Mouse (Mus musculus) neural tube, embryonic 11.5 days (tissue): ENCODE results near the gene Prkacb. TPM values are rescaled to one million over a fixed set of nuclear protein-coding genes. Genes with fewer than 3 reads are reported as not detected.
"Not testable (repeated sequence)": the region's sequence is repeated elsewhere in the genome, so short reads cannot be mapped to it uniquely, and the experiment has no call there.

Experiments used
- ATAC-seq: fragments of 200-750 bp; cut with Nextera tagmentation; 2 replicates; pipeline ENCODE4 v1.8.0; 2017; ENCODE audit warnings: moderate number of reproducible peaks, mild to moderate bottlenecking, moderate TSS enrichment, moderate library complexity; ENCODE audit not compliant: insufficient read depth, low FRiP score, low TSS enrichment
- DNase-seq: peaks from one replicate; pipeline ENCODE4 v3.0.0-alpha.2; 2015; ENCODE audit warnings: low spot score
- H3K27ac ChIP-seq: fragments of 300-500 bp; sonication (generic); 2 replicates; pipeline ENCODE4 v1.5.1; 2014; ENCODE audit warnings: low read depth, mild to moderate bottlenecking, low read length
- H3K27me3 ChIP-seq: fragments of 300-500 bp; sonication (generic); 2 replicates; pipeline ENCODE4 v1.6.1; 2014; ENCODE audit warnings: mild to moderate bottlenecking, low read length, mixed read lengths; ENCODE audit not compliant: control insufficient read depth, insufficient read depth
- H3K36me3 ChIP-seq: fragments of 300-500 bp; sonication (generic); 2 replicates; pipeline ENCODE4 v1.6.1; 2014; ENCODE audit warnings: mild to moderate bottlenecking, low read length, moderate library complexity, mixed read lengths; ENCODE audit not compliant: control insufficient read depth, insufficient read depth
- H3K4me1 ChIP-seq: fragments of 300-500 bp; sonication (generic); 2 replicates; pipeline ENCODE4 v1.6.1; 2014; ENCODE audit warnings: low read length, mixed read lengths; ENCODE audit not compliant: control insufficient read depth, insufficient read depth
- H3K4me2 ChIP-seq: fragments of 300-500 bp; sonication (generic); 2 replicates; pipeline ENCODE4 v1.6.1; 2014; ENCODE audit warnings: low read depth, mild to moderate bottlenecking, moderate library complexity
- H3K4me3 ChIP-seq: fragments of 300-500 bp; sonication (generic); 2 replicates; pipeline ENCODE4 v1.5.1; 2014; ENCODE audit warnings: low read depth, low read length
- H3K9ac ChIP-seq: fragments of 300-500 bp; sonication (generic); 2 replicates; pipeline ENCODE4 v1.6.1; 2014; ENCODE audit warnings: mild to moderate bottlenecking, low read length
- H3K9me3 ChIP-seq: fragments of 300-500 bp; sonication (generic); 2 replicates; pipeline ENCODE4 v1.6.1; 2016; ENCODE audit warnings: low read length; ENCODE audit not compliant: control insufficient read depth
- WGBS: fragments of 180-500 bp; shearing (Covaris S2); extraction: QIAGEN DNeasy Blood & Tissue Kit; methylation state at CpG from one replicate; pipeline ENCODE4 v1.1.7; 2014; 5-methylcytosine and 5-hydroxymethylcytosine counted together
- polyA plus RNA-seq: library from polyadenylated mRNA; unstranded; fragments of >200 nt; fragmentation: Nextera tagmentation; extraction: Ambion mirVana; gene quantifications from 2 replicates; pipeline ENCODE4 v1.2.1, GENCODE M21; 2014

Gene Prkacb
- polyA plus RNA-seq, 1 experiment from 2014 or later, result 80.6 TPM

DNA sequence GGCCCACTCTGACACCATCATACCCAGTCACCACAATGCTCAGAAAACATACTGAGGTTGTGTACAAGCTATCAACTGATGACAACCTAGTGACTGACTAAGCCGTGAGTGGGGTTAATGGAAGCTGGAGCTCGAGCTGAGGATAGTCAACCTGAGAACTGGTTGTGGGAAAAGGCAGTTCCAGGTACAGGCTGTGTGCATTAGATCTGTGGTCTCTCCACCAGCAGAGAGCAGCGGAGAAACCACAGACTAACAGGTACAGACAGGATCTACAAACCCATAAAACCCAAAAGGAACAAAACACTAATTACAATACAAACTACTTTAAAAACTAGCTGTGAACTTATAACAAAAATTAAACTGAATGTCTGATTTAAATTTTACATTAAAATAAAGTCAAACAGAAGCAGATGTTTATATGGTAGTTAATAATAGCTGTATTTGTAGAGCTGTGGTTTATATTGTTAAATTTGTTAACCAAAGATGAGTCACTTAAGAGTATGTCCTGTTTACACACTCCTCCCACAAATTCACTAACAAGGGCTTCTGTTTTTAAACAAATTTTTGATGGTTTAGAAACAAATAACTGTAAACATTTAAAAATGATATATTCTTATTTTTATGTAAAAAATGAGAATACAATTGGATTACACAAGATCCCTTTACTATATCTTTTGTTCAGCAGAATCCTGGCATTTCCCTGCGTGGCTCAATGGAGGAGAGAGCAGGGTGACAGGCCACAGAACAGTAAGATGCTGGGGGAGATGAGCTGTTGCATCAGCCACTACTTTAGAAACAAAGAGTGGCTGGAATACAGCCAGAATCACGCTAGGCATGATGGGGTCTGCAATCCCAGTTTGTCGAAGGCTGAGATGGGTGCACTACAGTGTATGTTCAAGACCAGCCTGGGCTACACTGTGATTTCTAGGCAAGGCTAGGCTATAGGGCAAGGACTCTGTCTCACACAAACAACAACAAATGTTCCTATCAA, 54.5 kb downstream of the Prkacb start:
- ATAC-seq, result no peak
- no peaks in the 10 kb centered on the region for H3K4me1 ChIP-seq
- WGBS, result 89% methylated on average over 6 of the region's 6 CpGs
- no peak overlapping the region for H3K9ac ChIP-seq
- no peak overlapping the region for H3K27ac ChIP-seq
- DNase-seq, result no peak
- no peaks in the 10 kb centered on the region for H3K36me3 ChIP-seq
- H3K27me3 ChIP-seq, result no peaks in the 10 kb centered on the region
- H3K4me3 ChIP-seq, result no peak overlapping the region
- H3K4me2 ChIP-seq, result no peak overlapping the region
- H3K9me3 ChIP-seq, result no peaks in the 10 kb centered on the region

DNA sequence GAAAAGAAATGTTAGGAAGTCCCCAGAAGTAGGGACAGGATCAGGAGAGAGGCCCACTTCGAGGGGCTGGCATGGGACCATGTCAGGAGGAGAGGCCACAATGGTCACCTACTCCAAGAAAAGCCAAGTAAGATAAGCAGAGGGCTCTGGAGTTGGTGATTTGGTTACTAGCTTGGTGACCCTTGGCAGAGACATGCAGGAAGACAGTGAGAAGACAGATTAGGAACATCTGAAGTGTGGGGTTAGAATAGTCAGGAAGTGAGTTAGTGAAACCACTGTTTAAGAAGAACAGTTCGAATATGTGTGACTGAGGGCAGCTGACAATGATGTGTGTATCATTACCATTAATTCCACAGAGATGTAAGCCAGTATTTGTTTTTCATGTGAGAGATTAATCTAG, 58.5 kb downstream of the Prkacb start:
- Histone ChIP-seq H3K4me2 (no peak overlapping the region), H3K9me3 (no peaks in the 10 kb centered on the region), H3K36me3 (peaks cover 3% of the 10 kb centered on the region; the same call in 1 of the 2 replicates), H3K27ac (no peak overlapping the region), H3K9ac (no peak overlapping the region), H3K4me3 (no peak overlapping the region), H3K4me1 (no peaks in the 10 kb centered on the region), H3K27me3 (no peaks in the 10 kb centered on the region)
- 81% methylated on average over 2 of the region's 2 CpGs for WGBS
- no peak for DNase-seq
- no peak for ATAC-seq

DNA sequence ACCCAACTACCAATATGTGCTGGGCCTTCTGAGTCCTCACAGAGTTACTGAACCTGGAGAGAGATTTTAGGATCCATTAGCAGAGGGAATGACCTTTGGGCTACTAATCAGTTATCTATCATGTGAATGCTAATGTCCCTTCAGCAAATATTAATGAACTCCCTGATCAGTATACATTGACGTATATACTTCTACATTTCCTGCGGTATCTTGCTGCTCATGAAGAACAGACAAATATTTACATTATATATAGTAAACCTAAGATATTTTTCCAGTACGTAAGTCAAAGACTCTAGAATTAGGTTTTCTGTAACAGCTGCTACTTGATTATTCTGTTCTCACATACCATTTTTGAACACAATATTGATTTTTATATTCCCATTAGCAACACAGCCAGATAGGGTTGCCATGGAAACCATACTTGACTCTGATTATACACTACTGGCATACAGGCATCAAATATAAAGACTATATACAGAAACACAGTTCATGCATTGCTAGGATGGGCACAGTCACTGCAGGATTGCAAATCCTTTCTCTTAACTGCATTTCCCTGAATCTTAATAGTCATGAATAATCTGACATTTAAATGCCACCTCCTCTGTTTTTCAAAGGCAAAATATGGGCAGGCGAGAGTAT, 71.1 kb downstream of the Prkacb start:
- no peak overlapping the region for H3K4me2 ChIP-seq
- no peaks in the 10 kb centered on the region for H3K4me1 ChIP-seq
- H3K27ac ChIP-seq, result no peak overlapping the region
- H3K9ac ChIP-seq, result no peak overlapping the region
- no peaks in the 10 kb centered on the region for H3K27me3 ChIP-seq
- WGBS, result 94% methylated on average over 4 of the region's 4 CpGs
- H3K36me3 ChIP-seq, result peaks cover 11% of the 10 kb centered on the region; the same call in 1 of the 2 replicates
- no peak overlapping the region for H3K4me3 ChIP-seq
- DNase-seq (no peak), ATAC-seq (no peak)
- no peaks in the 10 kb centered on the region for H3K9me3 ChIP-seq

GRCm38 (mm10) chr3:146741158-146741557, 71.6 kb downstream of the Prkacb start:
- Histone ChIP-seq H3K9ac (no peak overlapping the region), H3K9me3 (no peaks in the 10 kb centered on the region), H3K36me3 (peaks cover 11% of the 10 kb centered on the region; the same call in 1 of the 2 replicates), H3K4me2 (no peak overlapping the region), H3K27ac (no peak overlapping the region), H3K4me1 (no peaks in the 10 kb centered on the region), H3K27me3 (no peaks in the 10 kb centered on the region), H3K4me3 (no peak overlapping the region)
- ATAC-seq (no peak), DNase-seq (no peak)
- WGBS, result 94% methylated on average over 5 of the region's 5 CpGs

GRCm38 (mm10) chr3:146736186-146736585, 76.6 kb downstream of the Prkacb start:
- not testable (repeated sequence) for H3K36me3 ChIP-seq, H3K4me1 ChIP-seq, H3K9ac ChIP-seq, H3K9me3 ChIP-seq, H3K4me3 ChIP-seq, DNase-seq, H3K4me2 ChIP-seq, H3K27me3 ChIP-seq, ATAC-seq, H3K27ac ChIP-seq
- WGBS, result 88% methylated on average over 6 of the region's 6 CpGs

DNA sequence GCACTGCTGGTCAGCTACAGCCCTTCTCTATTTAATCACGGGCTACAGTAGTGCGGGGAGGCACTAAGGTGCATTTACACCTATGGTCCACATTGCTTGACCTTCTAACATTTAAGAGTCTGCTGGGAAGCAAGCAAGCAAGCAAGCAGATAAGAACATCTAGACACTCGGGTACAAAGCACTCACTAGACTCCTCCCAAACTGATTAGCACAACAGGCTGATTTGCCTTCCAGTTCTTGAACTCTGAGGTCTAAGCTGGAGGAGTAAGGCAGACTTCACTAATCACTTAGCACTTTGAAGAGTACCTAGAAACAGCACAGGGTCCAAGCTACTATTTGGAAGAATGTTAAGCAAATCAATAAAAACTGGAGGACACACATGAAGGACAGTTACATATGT, 77.1 kb downstream of the Prkacb start:
- DNase-seq (no peak), ATAC-seq (no peak)
- Histone ChIP-seq H3K4me1 (no peaks in the 10 kb centered on the region), H3K9ac (no peak overlapping the region), H3K27ac (no peak overlapping the region), H3K36me3 (peaks cover 6% of the 10 kb centered on the region), H3K4me2 (no peak overlapping the region), H3K27me3 (no peaks in the 10 kb centered on the region), H3K9me3 (no peaks in the 10 kb centered on the region), H3K4me3 (no peak overlapping the region)
- 87% methylated on average over 3 of the region's 3 CpGs for WGBS

DNA sequence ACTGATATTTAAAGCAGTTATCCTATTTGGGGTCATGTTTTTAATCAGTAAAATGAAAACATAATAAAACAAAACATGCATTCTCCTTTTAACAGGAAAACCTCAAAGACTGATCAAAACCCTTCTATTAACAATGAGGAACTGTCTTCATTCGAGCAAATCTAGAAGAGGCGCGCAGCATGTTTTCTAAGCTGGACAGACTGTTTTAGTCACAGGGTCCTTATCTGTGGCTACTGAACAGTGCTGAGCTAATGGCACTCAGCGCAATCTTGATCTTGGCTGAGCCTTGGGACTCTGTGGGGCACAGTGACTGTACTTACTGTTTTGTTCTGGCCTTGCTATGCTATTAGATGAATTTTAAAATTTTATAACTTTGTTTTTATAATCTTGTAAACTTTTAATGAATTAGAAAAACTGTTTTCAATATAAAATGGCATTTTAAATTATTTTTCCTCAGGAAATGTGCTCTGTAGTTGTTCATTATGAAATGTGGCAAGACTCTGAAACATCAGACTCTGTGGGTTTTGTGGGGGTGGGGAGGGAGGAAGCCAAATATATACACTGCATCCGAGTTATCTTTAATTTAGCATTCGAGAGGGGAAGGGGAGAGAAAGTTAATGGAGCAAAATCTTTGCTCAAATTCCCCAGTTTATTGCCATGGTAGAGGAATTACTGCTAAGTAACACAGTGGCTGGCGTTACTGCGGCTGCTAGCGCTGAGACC, 77.7 kb downstream of the Prkacb start:
- WGBS, result 91% methylated on average over 9 of the region's 9 CpGs
- H3K4me2 ChIP-seq, result no peak overlapping the region
- H3K4me3 ChIP-seq, result no peak overlapping the region
- H3K27ac ChIP-seq, result no peak overlapping the region
- H3K27me3 ChIP-seq, result no peaks in the 10 kb centered on the region
- H3K4me1 ChIP-seq, result no peaks in the 10 kb centered on the region
- ATAC-seq (no peak), DNase-seq (no peak)
- peaks cover 6% of the 10 kb centered on the region for H3K36me3 ChIP-seq
- no peak overlapping the region for H3K9ac ChIP-seq
- no peaks in the 10 kb centered on the region for H3K9me3 ChIP-seq

DNA sequence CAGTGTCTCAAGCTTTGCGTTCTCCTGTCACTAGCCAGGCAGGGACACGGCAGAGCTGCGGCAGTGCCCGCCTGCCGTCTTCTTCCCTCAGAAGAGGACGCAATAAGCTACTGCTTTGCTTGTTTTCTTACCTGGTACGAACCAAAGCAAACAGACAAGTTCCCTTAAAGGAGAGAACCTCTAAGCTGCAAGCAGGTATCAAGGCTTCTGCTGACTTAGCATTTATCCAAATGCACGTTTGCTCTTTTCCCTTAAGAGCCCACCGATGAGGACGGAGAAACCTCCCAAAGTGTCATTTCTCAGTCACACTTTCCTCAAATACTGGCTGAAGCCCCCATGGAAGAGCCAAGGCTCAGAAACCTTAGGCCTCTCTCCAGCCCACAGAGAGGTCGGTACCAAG, 81.3 kb downstream of the Prkacb start:
- DNase-seq, result no peak
- no peaks in the 10 kb centered on the region for H3K9me3 ChIP-seq
- H3K4me2 ChIP-seq, result no peak overlapping the region
- H3K9ac ChIP-seq, result no peak overlapping the region
- ATAC-seq, result no peak
- H3K4me1 ChIP-seq, result no peaks in the 10 kb centered on the region
- no peak overlapping the region for H3K27ac ChIP-seq
- H3K4me3 ChIP-seq, result no peak overlapping the region
- peaks cover 6% of the 10 kb centered on the region for H3K36me3 ChIP-seq
- H3K27me3 ChIP-seq, result no peaks in the 10 kb centered on the region
- WGBS, result 93% methylated on average over 11 of the region's 11 CpGs
